ENCODE assay signal across 8 mouse cellular contexts in the genomic region with DNA sequence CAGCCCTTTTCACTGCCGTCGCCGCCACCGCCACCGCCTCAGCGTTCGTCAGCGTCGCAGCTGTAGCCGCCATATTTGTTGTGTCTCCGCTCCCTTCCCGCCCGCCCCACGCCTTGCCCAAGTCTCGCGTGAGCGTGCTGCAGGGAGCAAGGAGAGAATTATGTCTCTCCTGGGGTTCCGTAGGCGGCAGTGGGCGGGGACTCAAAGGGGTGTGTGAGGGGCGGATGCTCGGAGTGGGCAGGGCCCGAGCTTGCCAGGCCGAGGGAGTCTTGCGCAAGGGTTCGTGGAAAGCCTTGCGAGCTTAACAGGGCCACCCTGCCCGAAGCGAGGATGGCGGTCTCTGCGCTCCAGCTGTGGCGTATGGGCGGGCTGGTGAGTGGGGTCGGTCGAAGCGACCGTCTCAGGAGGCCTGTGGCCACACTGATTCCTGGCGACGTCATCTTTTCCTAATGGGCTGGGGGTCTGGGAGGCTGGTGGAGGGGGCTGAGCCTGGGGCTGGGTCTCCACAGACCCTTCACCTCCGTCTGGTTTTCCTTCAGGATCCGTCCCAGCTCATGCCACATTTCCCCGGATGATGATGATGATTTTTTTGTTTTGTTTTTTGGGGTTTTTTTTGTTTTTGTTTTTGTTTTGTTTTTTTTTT. TPM values are rescaled to one million over a fixed set of nuclear protein-coding genes. Genes with fewer than 3 reads are reported as not detected.
DNase-seq lines count a peak whose midpoint lies in the region; ATAC-seq and TF ChIP-seq lines count a peak whose summit lies in the region.

A gene (minus strand): TSS at position 106 of the 643 bp plus-strand sequence.
A gene (plus strand): TSS at position 186 of the 643 bp plus-strand sequence.

- peak within 1 kb of the TSS; percentile 97 for H3K9ac ChIP-seq in lung, postnatal 0 days (replicated peaks; ENCODE audit: low read depth)

- H3K27ac ChIP-seq in hindbrain, embryonic 10.5 days: peak within 1 kb of the TSS; percentile 96
- peak within 1 kb of the TSS; percentile 95 for H3K27ac ChIP-seq in lung, postnatal 0 days (ENCODE audit: low read length)

- H3K4me2 ChIP-seq in lung, postnatal 0 days (replicated peaks; ENCODE audit: low read depth, low read length): peak within 1 kb of the TSS; percentile 75

- no peaks in the 10 kb centered on the region for H3K9me3 ChIP-seq in hindbrain, embryonic 10.5 days
- H3K9me3 ChIP-seq in lung, postnatal 0 days (ENCODE audit: low read length): no peaks in the 10 kb centered on the region

- no peaks in the 10 kb centered on the region for H3K27me3 ChIP-seq in hindbrain, embryonic 10.5 days (ENCODE audit: insufficient read depth, poor library complexity, severe bottlenecking)
- no peaks in the 10 kb centered on the region for H3K27me3 ChIP-seq in lung, postnatal 0 days (replicated peaks; ENCODE audit: insufficient read depth, low read length)

- peaks cover 22% of the 10 kb centered on the region for H3K4me1 ChIP-seq in hindbrain, embryonic 10.5 days (replicated peaks)
- H3K4me1 ChIP-seq in lung, postnatal 0 days (ENCODE audit: insufficient read depth, low read depth, low read length): peaks cover 14% of the 10 kb centered on the region; the same call in 1 of the 2 replicates

- H3K4me3 ChIP-seq in hindbrain, embryonic 10.5 days: peak within 1 kb of the TSS; percentile 99
- peak within 1 kb of the TSS; percentile 93 for H3K4me3 ChIP-seq in lung, postnatal 0 days (ENCODE audit: low read depth, low read length)

- DNase-seq in MN1 (ENCODE audit: low spot score): peak; percentile 98
- DNase-seq in cerebellum, adult 9-10 months: peak; percentile 98
- DNase-seq in hindbrain, embryonic 10.5 days (ENCODE audit: low spot score): peak; percentile 97
- DNase-seq in layer of hippocampus, adult 9-11 months: peak; percentile 98
- peak; percentile 99 for DNase-seq in lung, postnatal 0 days (ENCODE audit: low spot score)
- DNase-seq in ovary, postnatal 14 days (ENCODE audit: low spot score): peak; percentile 99
- DNase-seq in thymus, postnatal 14 days: peak; percentile 99

- WGBS in hindbrain, embryonic 10.5 days: under 1% methylated on average over 42 of the region's 42 CpGs
- under 1% methylated on average over 37 of the region's 42 CpGs for WGBS in lung, postnatal 0 days

- peak; percentile 93 for TF ChIP-seq EP300 in lung, postnatal 0 days (IDR thresholded peaks at IDR 0.05)

- no peaks in the 10 kb centered on the region for H3K36me3 ChIP-seq in hindbrain, embryonic 10.5 days
- H3K36me3 ChIP-seq in lung, postnatal 0 days (ENCODE audit: insufficient read depth, low read length): no peaks in the 10 kb centered on the region

- TF ChIP-seq CTCF in lung, postnatal 0 days (IDR thresholded peaks at IDR 0.05): no peak

- peak; percentile 91 for ATAC-seq in frontal cortex, adult (ENCODE audit: low TSS enrichment)
- peak; percentile 98 for ATAC-seq in lung, postnatal 0 days

RNA-seq across cellular contexts. Expression of the first gene that starts in this region (rescaled TPM):
- 15.2 and 16.3 TPM in 2 replicates for polyA plus RNA-seq in hindbrain, embryonic 10.5 days (2016; fragmentation: Nextera tagmentation; extraction: Ambion mirVana)
- polyA plus RNA-seq in lung, postnatal 0 days (2015; fragmentation: Nextera tagmentation; extraction: Ambion mirVana): 9.0 and 10.3 TPM in 2 replicates

RNA-seq across cellular contexts. Expression of the second gene that starts in this region (rescaled TPM):
- 63.0 and 68.4 TPM in 2 replicates for polyA plus RNA-seq in hindbrain, embryonic 10.5 days (2016; fragmentation: Nextera tagmentation; extraction: Ambion mirVana)
- polyA plus RNA-seq in lung, postnatal 0 days (2015; fragmentation: Nextera tagmentation; extraction: Ambion mirVana): 99.4 and 129 TPM in 2 replicates

Comparison
In these comparisons a context has a peak if more than half of its experiments do, and no peak if none do; other contexts are left out.
1. Peak in every context shown above with its lines: DNase-seq, ATAC-seq, H3K4me3 ChIP-seq and H3K27ac ChIP-seq.